Mouse (Mus musculus): ENCODE results near the gene Rgmb.

Rgmb gene

GRCm38 (mm10) chr17:15774565-15775215 lies 56.1 kb downstream of the Rgmb start:
- no peak for DNase-seq

GRCm38 (mm10) chr17:15773956-15774355 lies 56.9 kb downstream of the Rgmb start:
- no peak for DNase-seq

GRCm38 (mm10) chr17:15769081-15769724 lies 61.6 kb downstream of the Rgmb start:
- no peak for DNase-seq

- no peak for DNase-seq
These were observed 69.6 kb downstream of the Rgmb start for GRCm38 (mm10) chr17:15761191-15761590.
